Mouse (Mus musculus): Measurements from ENCODE around the gene Fpr1. TPM values are rescaled to one million over a fixed set of nuclear protein-coding genes. Genes with fewer than 3 reads are reported as not detected.
A peak's percentile ranks its signal among the peaks of the same experiment; 100 is the strongest.
"Not testable (repeated sequence)": the region's sequence is repeated elsewhere in the genome, so short reads cannot be mapped to it uniquely, and the experiment has no call there.

Fpr1 gene
- 0.21 and 0.40 TPM in 2 replicates for polyA plus RNA-seq (2015; fragmentation: Nextera tagmentation; extraction: Ambion mirVana)

- Histone ChIP-seq H3K4me2 (ENCODE audit: low read depth, low read length) (no peak within 1 kb of the TSS), H3K9ac (ENCODE audit: low read length) (no peak within 1 kb of the TSS), H3K27me3 (ENCODE audit: control insufficient read depth, insufficient read depth, low read length) (no peaks in the 10 kb centered on the region), H3K4me3 (ENCODE audit: low read length) (no peak within 1 kb of the TSS), H3K4me1 (ENCODE audit: control insufficient read depth, insufficient read depth, low read length) (no peaks in the 10 kb centered on the region), H3K27ac (ENCODE audit: low read length) (no peak within 1 kb of the TSS), H3K36me3 (ENCODE audit: control insufficient read depth, insufficient read depth) (no peaks in the 10 kb centered on the region), H3K9me3 (replicated peaks; ENCODE audit: control insufficient read depth, low read length) (no peaks in the 10 kb centered on the region)
- 42% methylated on average over 1 of the region's 1 CpGs for WGBS
- ATAC-seq (replicated peaks; ENCODE audit: extremely low read depth, insufficient read depth, low FRiP score): no peak
Observed at GRCm38 (mm10) chr17:17883840-17884239, at the start of gene Fpr1. Gene Fpr1, minus strand, starts transcription at chr17:17883940.

- ATAC-seq (replicated peaks; ENCODE audit: extremely low read depth, insufficient read depth, low FRiP score): no peak
- Histone ChIP-seq H3K4me1 (ENCODE audit: control insufficient read depth, insufficient read depth, low read length) (no peaks in the 10 kb centered on the region), H3K36me3 (ENCODE audit: control insufficient read depth, insufficient read depth) (no peaks in the 10 kb centered on the region), H3K4me2 (ENCODE audit: low read depth, low read length) (no peak overlapping the region), H3K4me3 (ENCODE audit: low read length) (no peak overlapping the region), H3K27me3 (ENCODE audit: control insufficient read depth, insufficient read depth, low read length) (no peaks in the 10 kb centered on the region), H3K9ac (ENCODE audit: low read length) (no peak overlapping the region), H3K27ac (ENCODE audit: low read length) (no peak overlapping the region), H3K9me3 (replicated peaks; ENCODE audit: control insufficient read depth, low read length) (no peaks in the 10 kb centered on the region)
Observed at GRCm38 (mm10) chr17:17917782-17918181, 34.0 kb upstream of the Fpr1 start.

GRCm38 (mm10) chr17:17917376-17917775 lies 33.6 kb upstream of the Fpr1 start:
- ATAC-seq (replicated peaks; ENCODE audit: extremely low read depth, insufficient read depth, low FRiP score): no peak
- Histone ChIP-seq H3K9ac (ENCODE audit: low read length) (no peak overlapping the region), H3K4me1 (ENCODE audit: control insufficient read depth, insufficient read depth, low read length) (no peaks in the 10 kb centered on the region), H3K9me3 (replicated peaks; ENCODE audit: control insufficient read depth, low read length) (no peaks in the 10 kb centered on the region), H3K27me3 (ENCODE audit: control insufficient read depth, insufficient read depth, low read length) (no peaks in the 10 kb centered on the region), H3K27ac (ENCODE audit: low read length) (no peak overlapping the region), H3K36me3 (ENCODE audit: control insufficient read depth, insufficient read depth) (no peaks in the 10 kb centered on the region), H3K4me3 (ENCODE audit: low read length) (no peak overlapping the region), H3K4me2 (ENCODE audit: low read depth, low read length) (no peak overlapping the region)
- WGBS: 83% methylated on average over 1 of the region's 1 CpGs

GRCm38 (mm10) chr17:17912618-17913017 lies 28.9 kb upstream of the Fpr1 start:
- H3K9ac ChIP-seq (ENCODE audit: low read length); H3K9me3 ChIP-seq (replicated peaks; ENCODE audit: control insufficient read depth, low read length); H3K36me3 ChIP-seq (ENCODE audit: control insufficient read depth, insufficient read depth); H3K4me1 ChIP-seq (ENCODE audit: control insufficient read depth, insufficient read depth, low read length); H3K27me3 ChIP-seq (ENCODE audit: control insufficient read depth, insufficient read depth, low read length); H3K27ac ChIP-seq (ENCODE audit: low read length); H3K4me3 ChIP-seq (ENCODE audit: low read length); H3K4me2 ChIP-seq (ENCODE audit: low read depth, low read length); ATAC-seq (replicated peaks; ENCODE audit: extremely low read depth, insufficient read depth, low FRiP score): not testable (repeated sequence)
- WGBS: 80% methylated on average over 8 of the region's 8 CpGs

GRCm38 (mm10) chr17:17909636-17910421 lies 26.1 kb upstream of the Fpr1 start:
- ATAC-seq (replicated peaks; ENCODE audit: extremely low read depth, insufficient read depth, low FRiP score): peak; percentile 98
- Histone ChIP-seq H3K4me1 (ENCODE audit: control insufficient read depth, insufficient read depth, low read length) (no peaks in the 10 kb centered on the region), H3K36me3 (ENCODE audit: control insufficient read depth, insufficient read depth) (no peaks in the 10 kb centered on the region), H3K27me3 (ENCODE audit: control insufficient read depth, insufficient read depth, low read length) (no peaks in the 10 kb centered on the region), H3K4me2 (ENCODE audit: low read depth, low read length) (peak overlapping the region; percentile 93), H3K4me3 (ENCODE audit: low read length) (peak overlapping the region; percentile 63), H3K9ac (ENCODE audit: low read length) (peak overlapping the region; percentile 70), H3K9me3 (replicated peaks; ENCODE audit: control insufficient read depth, low read length) (no peaks in the 10 kb centered on the region), H3K27ac (ENCODE audit: low read length) (no peak overlapping the region)
- 13% methylated on average over 51 of the region's 51 CpGs for WGBS

- H3K27ac ChIP-seq (ENCODE audit: low read length): no peak overlapping the region
- H3K36me3 ChIP-seq (ENCODE audit: control insufficient read depth, insufficient read depth): no peaks in the 10 kb centered on the region
- 0 out of 2 replicates have a peak, but pooled peaks cover 2% of the 10 kb centered on the region for H3K27me3 ChIP-seq (ENCODE audit: control insufficient read depth, insufficient read depth, low read length)
- no peak for ATAC-seq (replicated peaks; ENCODE audit: extremely low read depth, insufficient read depth, low FRiP score)
- WGBS: 78% methylated on average over 1 of the region's 1 CpGs
- no peaks in the 10 kb centered on the region for H3K9me3 ChIP-seq (replicated peaks; ENCODE audit: control insufficient read depth, low read length)
- H3K4me1 ChIP-seq (ENCODE audit: control insufficient read depth, insufficient read depth, low read length): no peaks in the 10 kb centered on the region
- H3K4me3 ChIP-seq (ENCODE audit: low read length): no peak overlapping the region
- no peak overlapping the region for H3K9ac ChIP-seq (ENCODE audit: low read length)
- H3K4me2 ChIP-seq (ENCODE audit: low read depth, low read length): no peak overlapping the region
Observed at GRCm38 (mm10) chr17:17900768-17901167, 17.0 kb upstream of the Fpr1 start.

GRCm38 (mm10) chr17:17899268-17899667 lies 15.5 kb upstream of the Fpr1 start:
- no peak for ATAC-seq (replicated peaks; ENCODE audit: extremely low read depth, insufficient read depth, low FRiP score)
- H3K36me3 ChIP-seq (ENCODE audit: control insufficient read depth, insufficient read depth): no peaks in the 10 kb centered on the region
- no peak overlapping the region for H3K9ac ChIP-seq (ENCODE audit: low read length)
- H3K4me1 ChIP-seq (ENCODE audit: control insufficient read depth, insufficient read depth, low read length): no peaks in the 10 kb centered on the region
- WGBS: 75% methylated on average over 2 of the region's 2 CpGs
- H3K9me3 ChIP-seq (replicated peaks; ENCODE audit: control insufficient read depth, low read length): no peaks in the 10 kb centered on the region
- no peak overlapping the region for H3K4me3 ChIP-seq (ENCODE audit: low read length)
- no peak overlapping the region for H3K27ac ChIP-seq (ENCODE audit: low read length)
- H3K4me2 ChIP-seq (ENCODE audit: low read depth, low read length): no peak overlapping the region
- 0 out of 2 replicates have a peak, but pooled peaks cover 2% of the 10 kb centered on the region for H3K27me3 ChIP-seq (ENCODE audit: control insufficient read depth, insufficient read depth, low read length)

GRCm38 (mm10) chr17:17896039-17896438 lies 12.3 kb upstream of the Fpr1 start:
- ATAC-seq (replicated peaks; ENCODE audit: extremely low read depth, insufficient read depth, low FRiP score): no peak
- under 1% methylated on average over 4 of the region's 4 CpGs for WGBS
- Histone ChIP-seq H3K36me3 (ENCODE audit: control insufficient read depth, insufficient read depth) (no peaks in the 10 kb centered on the region), H3K4me1 (ENCODE audit: control insufficient read depth, insufficient read depth, low read length) (no peaks in the 10 kb centered on the region), H3K9me3 (replicated peaks; ENCODE audit: control insufficient read depth, low read length) (no peaks in the 10 kb centered on the region), H3K9ac (ENCODE audit: low read length) (no peak overlapping the region), H3K27me3 (ENCODE audit: control insufficient read depth, insufficient read depth, low read length) (no peaks in the 10 kb centered on the region), H3K4me3 (ENCODE audit: low read length) (no peak overlapping the region), H3K27ac (ENCODE audit: low read length) (no peak overlapping the region), H3K4me2 (ENCODE audit: low read depth, low read length) (no peak overlapping the region)

- no peak for ATAC-seq (replicated peaks; ENCODE audit: extremely low read depth, insufficient read depth, low FRiP score)
- H3K36me3 ChIP-seq (ENCODE audit: control insufficient read depth, insufficient read depth): no peaks in the 10 kb centered on the region
- no peak overlapping the region for H3K4me3 ChIP-seq (ENCODE audit: low read length)
- H3K27me3 ChIP-seq (ENCODE audit: control insufficient read depth, insufficient read depth, low read length): no peaks in the 10 kb centered on the region
- H3K27ac ChIP-seq (ENCODE audit: low read length): no peak overlapping the region
- WGBS: 76% methylated on average over 2 of the region's 2 CpGs
- H3K9ac ChIP-seq (ENCODE audit: low read length): no peak overlapping the region
- H3K9me3 ChIP-seq (replicated peaks; ENCODE audit: control insufficient read depth, low read length): no peaks in the 10 kb centered on the region
- H3K4me1 ChIP-seq (ENCODE audit: control insufficient read depth, insufficient read depth, low read length): no peaks in the 10 kb centered on the region
- H3K4me2 ChIP-seq (ENCODE audit: low read depth, low read length): no peak overlapping the region
Observed at GRCm38 (mm10) chr17:17889732-17890425, 6.1 kb upstream of the Fpr1 start.
